Mouse (Mus musculus): ENCODE results near the gene Id2. TPM values are rescaled to one million over a fixed set of nuclear protein-coding genes. Genes with fewer than 3 reads are reported as not detected.

The Id2 gene
- total and polyA plus RNA-seq, 2 experiments from 2014 or later = 83.7 to 131 TPM

DNA sequence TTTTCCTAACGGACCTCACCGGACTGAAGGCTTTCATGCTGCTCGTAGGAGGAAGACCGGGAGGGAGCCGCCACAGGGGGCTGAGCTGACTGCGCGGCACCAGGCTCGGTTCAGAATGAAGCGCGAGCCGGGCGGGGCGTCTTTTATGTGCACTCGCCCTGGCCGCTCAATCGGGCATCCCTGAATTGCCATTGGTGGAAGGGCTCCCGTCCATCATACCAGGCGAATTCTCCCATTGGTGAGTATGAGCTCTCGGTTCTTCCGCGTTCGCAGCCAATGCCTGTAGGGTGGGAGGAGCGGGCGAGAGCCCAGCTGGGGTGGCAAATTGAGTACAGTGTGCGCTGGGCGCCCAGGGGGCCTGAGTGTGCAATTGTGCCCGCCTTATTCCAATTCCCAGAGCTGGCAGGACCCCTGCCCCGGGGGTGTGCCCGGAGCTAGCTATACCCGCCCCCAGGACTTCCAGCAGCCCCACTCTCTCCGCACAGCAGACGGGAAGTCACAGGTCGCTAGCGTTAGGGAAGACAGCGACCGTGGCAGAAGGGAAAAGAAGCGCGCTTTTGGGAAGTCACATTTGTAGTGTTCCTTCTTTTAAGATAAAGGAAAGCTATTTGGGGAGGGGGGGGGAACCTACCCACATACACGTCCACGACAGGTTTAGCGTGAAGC, 833 bp downstream of the Id2 start:
- peak; percentile 87 for ATAC-seq (ENCODE audit: insufficient read depth, low read depth)
- WGBS = under 1% methylated on average over 41 of the region's 41 CpGs

DNA sequence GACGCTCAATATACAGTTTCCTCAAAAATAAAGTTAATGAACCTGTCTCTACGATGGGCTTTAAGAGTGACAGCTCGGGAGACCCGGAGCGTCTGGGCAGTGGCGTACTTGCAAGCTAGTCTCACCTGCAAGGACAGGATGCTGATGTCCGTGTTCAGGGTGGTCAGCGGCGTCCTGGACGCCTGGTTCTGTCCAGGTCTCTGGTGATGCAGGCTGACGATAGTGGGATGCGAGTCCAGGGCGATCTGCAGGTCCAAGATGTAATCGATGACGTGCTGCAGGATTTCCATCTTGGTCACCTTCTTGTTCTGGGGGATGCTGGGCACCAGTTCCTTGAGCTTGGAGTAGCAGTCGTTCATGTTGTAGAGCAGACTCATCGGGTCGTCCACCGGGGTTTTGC, 1.4 kb downstream of the Id2 start:
- WGBS = under 1% methylated on average over 19 of the region's 19 CpGs
- Histone ChIP-seq H3K4me3 (ENCODE audit: low read depth, low read length) (peak overlapping the region; percentile 60), H3K36me3 (replicated peaks; ENCODE audit: control insufficient read depth, insufficient read depth, low read length) (no peaks in the 10 kb centered on the region), H3K9ac (replicated peaks; ENCODE audit: low read depth, low read length) (peak overlapping the region; percentile 63), H3K27me3 (ENCODE audit: control insufficient read depth, insufficient read depth, low read length) (no peaks in the 10 kb centered on the region), H3K27ac (ENCODE audit: low read depth) (peak overlapping the region; percentile 69), H3K4me2 (ENCODE audit: low read depth, low read length) (peak overlapping the region; percentile 76), H3K4me1 (ENCODE audit: control insufficient read depth, insufficient read depth) (peaks cover 27% of the 10 kb centered on the region), H3K9me3 (replicated peaks; ENCODE audit: control insufficient read depth, low read length) (no peaks in the 10 kb centered on the region)
- DNase-seq (ENCODE audit: low spot score) = no peak
- no peak for TF ChIP-seq CTCF (IDR thresholded peaks at IDR 0.05; ENCODE audit: low read depth)
- no peak for TF ChIP-seq EP300 (IDR thresholded peaks at IDR 0.05; ENCODE audit: low read depth)
- no peak for ATAC-seq (ENCODE audit: insufficient read depth, low read depth)

More for the DNA sequence above, 833 bp downstream of the Id2 start:
- Histone ChIP-seq H3K4me2 (ENCODE audit: low read depth, low read length) (peak overlapping the region; percentile 76), H3K4me1 (ENCODE audit: control insufficient read depth, insufficient read depth) (peaks cover 30% of the 10 kb centered on the region), H3K9me3 (replicated peaks; ENCODE audit: control insufficient read depth, low read length) (no peaks in the 10 kb centered on the region), H3K9ac (replicated peaks; ENCODE audit: low read depth, low read length) (peak overlapping the region; percentile 63), H3K36me3 (replicated peaks; ENCODE audit: control insufficient read depth, insufficient read depth, low read length) (no peaks in the 10 kb centered on the region), H3K4me3 (ENCODE audit: low read depth, low read length) (peak overlapping the region; percentile 60), H3K27ac (ENCODE audit: low read depth) (peak overlapping the region; percentile 95), H3K27me3 (ENCODE audit: control insufficient read depth, insufficient read depth, low read length) (no peaks in the 10 kb centered on the region)
- TF ChIP-seq CTCF (IDR thresholded peaks at IDR 0.05; ENCODE audit: low read depth) (no peak), EP300 (IDR thresholded peaks at IDR 0.05; ENCODE audit: low read depth) (no peak)
- DNase-seq (ENCODE audit: low spot score) = peak; percentile 98

DNA sequence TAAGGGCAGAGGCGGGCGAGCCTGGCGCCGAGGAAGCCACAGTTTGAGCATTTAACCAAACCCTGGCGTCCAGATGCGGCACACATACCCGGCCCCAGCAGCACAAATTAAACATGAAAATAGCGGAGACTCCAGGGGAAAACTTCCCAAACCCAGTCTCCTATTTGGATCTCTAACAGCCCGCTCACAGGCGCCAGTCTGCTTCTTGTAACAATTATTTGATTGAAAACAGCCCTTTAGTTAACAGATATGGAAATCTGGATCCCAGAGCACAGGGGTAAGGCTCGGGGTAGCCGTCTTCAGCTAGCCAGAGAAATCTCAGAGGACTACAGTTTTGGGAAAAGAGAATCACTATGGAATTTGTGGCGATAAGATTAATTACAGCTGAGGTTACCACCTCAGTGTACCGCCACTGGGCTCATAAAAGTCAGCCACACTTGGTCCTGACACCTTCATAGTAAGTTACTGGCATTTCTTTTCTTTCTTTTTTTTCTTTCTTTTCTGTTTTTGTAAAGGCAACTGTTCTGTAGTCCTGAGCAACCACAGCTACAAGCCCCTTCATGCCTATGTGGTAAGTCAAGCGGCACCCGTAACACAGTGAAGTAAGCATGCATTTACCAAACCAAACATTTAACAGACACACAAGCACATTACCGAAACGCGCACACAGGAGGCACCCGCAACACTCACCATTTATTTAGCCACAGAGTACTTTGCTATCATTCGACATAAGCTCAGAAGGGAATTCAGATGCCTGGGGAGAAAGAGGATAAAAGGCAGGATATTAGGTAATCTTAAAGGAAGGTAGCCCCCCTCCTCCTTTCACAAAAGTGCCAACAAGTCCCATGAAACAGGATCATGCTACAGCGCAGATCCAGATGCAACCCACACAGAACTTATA, 2.1 kb downstream of the Id2 start:
- Histone ChIP-seq H3K4me3 (ENCODE audit: low read depth, low read length) (peak overlapping the region; percentile 60), H3K36me3 (replicated peaks; ENCODE audit: control insufficient read depth, insufficient read depth, low read length) (no peaks in the 10 kb centered on the region), H3K4me1 (ENCODE audit: control insufficient read depth, insufficient read depth) (peaks cover 27% of the 10 kb centered on the region), H3K9ac (replicated peaks; ENCODE audit: low read depth, low read length) (peak overlapping the region; percentile 63), H3K4me2 (ENCODE audit: low read depth, low read length) (peak overlapping the region; percentile 76), H3K27me3 (ENCODE audit: control insufficient read depth, insufficient read depth, low read length) (no peaks in the 10 kb centered on the region), H3K27ac (ENCODE audit: low read depth) (peak overlapping the region; percentile 69), H3K9me3 (replicated peaks; ENCODE audit: control insufficient read depth, low read length) (no peaks in the 10 kb centered on the region)
- peak; percentile 14 for DNase-seq (ENCODE audit: low spot score)
- TF ChIP-seq EP300 (IDR thresholded peaks at IDR 0.05; ENCODE audit: low read depth) (no peak), CTCF (IDR thresholded peaks at IDR 0.05; ENCODE audit: low read depth) (no peak)
- ATAC-seq (ENCODE audit: insufficient read depth, low read depth) = no peak
- 2% methylated on average over 22 of the region's 22 CpGs for WGBS

- Histone ChIP-seq H3K27ac (ENCODE audit: low read depth) (no peak overlapping the region), H3K9me3 (replicated peaks; ENCODE audit: control insufficient read depth, low read length) (no peaks in the 10 kb centered on the region), H3K4me1 (ENCODE audit: control insufficient read depth, insufficient read depth) (peaks cover 28% of the 10 kb centered on the region), H3K9ac (replicated peaks; ENCODE audit: low read depth, low read length) (0 out of 2 replicates have a peak overlapping the region, but pooled peaks have one; percentile 9), H3K4me3 (ENCODE audit: low read depth, low read length) (peak overlapping the region; percentile 31), H3K4me2 (ENCODE audit: low read depth, low read length) (peak overlapping the region; percentile 68), H3K27me3 (ENCODE audit: control insufficient read depth, insufficient read depth, low read length) (no peaks in the 10 kb centered on the region), H3K36me3 (replicated peaks; ENCODE audit: control insufficient read depth, insufficient read depth, low read length) (no peaks in the 10 kb centered on the region)
- no peak for DNase-seq (ENCODE audit: low spot score)
- ATAC-seq (ENCODE audit: insufficient read depth, low read depth) = no peak
- TF ChIP-seq CTCF (IDR thresholded peaks at IDR 0.05; ENCODE audit: low read depth) (no peak), EP300 (IDR thresholded peaks at IDR 0.05; ENCODE audit: low read depth) (no peak)
- 48% methylated on average over 11 of the region's 11 CpGs for WGBS
These were observed 3.6 kb downstream of the Id2 start for GRCm38 (mm10) chr12:25093241-25093774.

- no peak for ATAC-seq (ENCODE audit: insufficient read depth, low read depth)
- DNase-seq (ENCODE audit: low spot score) = peak; percentile 10
- no peak for TF ChIP-seq CTCF (IDR thresholded peaks at IDR 0.05; ENCODE audit: low read depth)
- no peak for TF ChIP-seq EP300 (IDR thresholded peaks at IDR 0.05; ENCODE audit: low read depth)
- Histone ChIP-seq H3K4me2 (ENCODE audit: low read depth, low read length) (peak overlapping the region; percentile 68), H3K36me3 (replicated peaks; ENCODE audit: control insufficient read depth, insufficient read depth, low read length) (no peaks in the 10 kb centered on the region), H3K4me1 (ENCODE audit: control insufficient read depth, insufficient read depth) (peaks cover 23% of the 10 kb centered on the region), H3K9ac (replicated peaks; ENCODE audit: low read depth, low read length) (no peak overlapping the region), H3K27ac (ENCODE audit: low read depth) (no peak overlapping the region), H3K9me3 (replicated peaks; ENCODE audit: control insufficient read depth, low read length) (no peaks in the 10 kb centered on the region), H3K4me3 (ENCODE audit: low read depth, low read length) (peak overlapping the region; percentile 37), H3K27me3 (ENCODE audit: control insufficient read depth, insufficient read depth, low read length) (no peaks in the 10 kb centered on the region)
- WGBS = 8% methylated on average over 17 of the region's 17 CpGs
These were observed 4.2 kb downstream of the Id2 start for GRCm38 (mm10) chr12:25092751-25093211.
